Mouse (Mus musculus): ENCODE data around the gene 4933428G20Rik.

GRCm38 (mm10) chr11:97489589-97490324, 10.4 kb downstream of the 4933428G20Rik start:
- TF ChIP-seq FLI1 (IDR thresholded peaks at IDR 0.05; ENCODE audit: low read length): no peak
- no peak for TF ChIP-seq GATA1 (IDR thresholded peaks at IDR 0.05; ENCODE audit: borderline replicate concordance, low read length)
